Mouse (Mus musculus) lung, adult 18-20 months (tissue): Measurements from ENCODE around the gene P2ry2.
A peak's percentile ranks its signal among the peaks of the same experiment; 100 is the strongest.

Experiments
- DNase-seq, 2 experiments: peaks; one replicate each; pipeline ENCODE4 v3.0.0; 2022; ENCODE audit warnings: mixed read lengths in 2 of 2

The P2ry2 gene

GRCm38 (mm10) chr7:101017492-101017891 is 4.8 kb upstream of the P2ry2 start:
- DNase-seq, result no peak

- DNase-seq, result no peak
Measured at GRCm38 (mm10) chr7:101017021-101017461, 4.4 kb upstream of the P2ry2 start.

GRCm38 (mm10) chr7:101014985-101015384 is 2.3 kb upstream of the P2ry2 start:
- DNase-seq, result no peak

GRCm38 (mm10) chr7:101014041-101014440 is 1.4 kb upstream of the P2ry2 start:
- no peak for DNase-seq

- DNase-seq, result peak; percentile 84 to 88
Measured at GRCm38 (mm10) chr7:101011681-101012367, 842 bp downstream of the P2ry2 start.

GRCm38 (mm10) chr7:101010741-101011140 is 1.9 kb downstream of the P2ry2 start:
- DNase-seq, result no peak

GRCm38 (mm10) chr7:101006201-101006600 is 6.5 kb downstream of the P2ry2 start:
- DNase-seq, result peak; percentile 55 to 65

- DNase-seq, result no peak
Measured at GRCm38 (mm10) chr7:101005119-101005518, 7.5 kb downstream of the P2ry2 start.

- DNase-seq, result peak; percentile 27 to 53
Measured at GRCm38 (mm10) chr7:101003442-101004326, 9.0 kb downstream of the P2ry2 start.

- no peak for DNase-seq
Measured at GRCm38 (mm10) chr7:101002274-101002673, 10.4 kb downstream of the P2ry2 start.

- no peak for DNase-seq
Measured at GRCm38 (mm10) chr7:100999623-101000022, 13.0 kb downstream of the P2ry2 start.

GRCm38 (mm10) chr7:100998578-100998960 is 14.1 kb downstream of the P2ry2 start:
- DNase-seq, result no peak

- no peak for DNase-seq
Measured at GRCm38 (mm10) chr7:100997951-100998577, 14.6 kb downstream of the P2ry2 start.

- DNase-seq, result no peak
Measured at GRCm38 (mm10) chr7:100997215-100997614, 15.5 kb downstream of the P2ry2 start.

- DNase-seq, result no peak
Measured at GRCm38 (mm10) chr7:100995951-100996350, 16.7 kb downstream of the P2ry2 start.

- no peak for DNase-seq
Measured at GRCm38 (mm10) chr7:100995260-100995864, 17.3 kb downstream of the P2ry2 start.

- DNase-seq, result peak; percentile 37 to 57
Measured at GRCm38 (mm10) chr7:100993166-100993565, 19.5 kb downstream of the P2ry2 start.

- DNase-seq, result peak; percentile 28 to 30
Measured at GRCm38 (mm10) chr7:100991972-100992371, 20.7 kb downstream of the P2ry2 start.

GRCm38 (mm10) chr7:100990636-100991311 is 21.9 kb downstream of the P2ry2 start:
- peak; percentile 53 to 57 for DNase-seq

GRCm38 (mm10) chr7:100988092-100988491 is 24.6 kb downstream of the P2ry2 start:
- DNase-seq, result peak; percentile 82 to 84

- DNase-seq, result peak; percentile 39 to 41
Measured at GRCm38 (mm10) chr7:100984452-100985395, 27.9 kb downstream of the P2ry2 start.
